Mouse (Mus musculus): ENCODE results near the gene Zeb2. TPM values are rescaled to one million over a fixed set of nuclear protein-coding genes. Genes with fewer than 3 reads are reported as not detected.

Zeb2 gene
- polyA plus RNA-seq, 1 experiment, result 10.8 TPM

DNA sequence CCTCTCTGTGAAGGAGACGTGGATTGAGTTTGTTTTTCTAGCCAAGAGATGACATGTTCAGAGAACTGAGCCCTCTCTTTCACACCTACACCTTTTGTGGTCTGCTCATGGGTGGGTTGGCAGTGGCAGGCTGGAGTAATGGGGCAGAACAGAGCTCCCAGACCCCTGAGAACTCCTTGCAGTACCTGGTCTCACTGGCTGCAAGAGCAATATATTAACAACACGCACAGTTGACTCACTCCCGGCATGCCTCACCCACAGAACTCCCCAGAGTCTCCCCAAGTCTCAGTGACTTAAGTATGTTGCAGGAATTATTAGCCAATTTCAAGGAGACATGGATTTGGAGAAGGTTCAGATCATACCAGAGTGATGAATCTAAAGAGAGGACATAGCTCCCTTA, 140.1 kb downstream of the Zeb2 start:
- H3K27me3 ChIP-seq (ENCODE audit: control insufficient read depth, insufficient read depth, insufficient read length), result no peaks in the 10 kb centered on the region
- H3ac ChIP-seq (ENCODE audit: control insufficient read depth, insufficient read length), result no peak overlapping the region
- TF ChIP-seq CEBPB (IDR thresholded peaks at IDR 0.05; ENCODE audit: insufficient read depth, poor library complexity, severe bottlenecking) (peak; percentile 77), REST (IDR thresholded peaks at IDR 0.05; ENCODE audit: insufficient read depth, insufficient read length) (no peak)
- no peak overlapping the region for H3K4me3 ChIP-seq
- no peaks in the 10 kb centered on the region for H3K36me3 ChIP-seq (ENCODE audit: control insufficient read depth, insufficient read depth)
- peak overlapping the region; percentile 92 for H3K4me2 ChIP-seq (ENCODE audit: low read depth)
- no peaks in the 10 kb centered on the region for H3K79me2 ChIP-seq (ENCODE audit: control insufficient read depth, insufficient read depth)

GRCm38 (mm10) chr2:44976484-44976883, 140.7 kb downstream of the Zeb2 start:
- no peaks in the 10 kb centered on the region for H3K36me3 ChIP-seq (ENCODE audit: control insufficient read depth, insufficient read depth)
- H3K4me2 ChIP-seq (ENCODE audit: low read depth), result peak overlapping the region; percentile 92
- no peaks in the 10 kb centered on the region for H3K27me3 ChIP-seq (ENCODE audit: control insufficient read depth, insufficient read depth, insufficient read length)
- peak; percentile 23 for TF ChIP-seq SRF (IDR thresholded peaks at IDR 0.05; ENCODE audit: control insufficient read depth, insufficient read length, low read depth)
- TF ChIP-seq MAX (IDR thresholded peaks at IDR 0.05; ENCODE audit: low read depth), result no peak
- TF ChIP-seq CEBPB (IDR thresholded peaks at IDR 0.05; ENCODE audit: insufficient read depth, poor library complexity, severe bottlenecking), result peak; percentile 77
- H3K79me2 ChIP-seq (ENCODE audit: control insufficient read depth, insufficient read depth), result no peaks in the 10 kb centered on the region
- no peak overlapping the region for H3ac ChIP-seq (ENCODE audit: control insufficient read depth, insufficient read length)
- no peak overlapping the region for H3K4me3 ChIP-seq

DNA sequence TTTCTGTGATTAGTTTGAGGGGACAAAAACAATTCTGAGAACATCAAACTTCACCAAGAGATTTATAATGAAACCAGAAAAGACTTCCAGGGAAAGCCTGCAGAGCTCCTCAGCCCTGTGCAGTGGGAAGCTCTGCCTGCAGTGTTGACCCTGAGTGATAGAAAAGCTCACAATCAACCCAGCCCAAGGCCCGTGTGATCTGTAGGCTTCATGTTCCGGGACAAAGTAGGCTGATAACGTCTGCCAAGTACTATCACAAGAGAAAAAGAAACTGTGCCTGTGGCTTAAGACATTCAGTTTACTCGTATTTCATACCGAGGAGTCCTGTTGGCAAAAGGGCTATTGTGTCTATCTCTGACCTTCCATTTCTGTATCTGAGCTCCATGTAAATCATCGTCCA, 143.4 kb downstream of the Zeb2 start:
- Histone ChIP-seq H3K79me2 (ENCODE audit: control insufficient read depth, insufficient read depth) (no peaks in the 10 kb centered on the region), H3K4me2 (ENCODE audit: low read depth) (no peak overlapping the region), H3ac (ENCODE audit: control insufficient read depth, insufficient read length) (no peak overlapping the region), H3K36me3 (ENCODE audit: control insufficient read depth, insufficient read depth) (no peaks in the 10 kb centered on the region), H3K27me3 (ENCODE audit: control insufficient read depth, insufficient read depth, insufficient read length) (no peaks in the 10 kb centered on the region), H3K4me3 (no peak overlapping the region)
- TF ChIP-seq E2F4 (IDR thresholded peaks at IDR 0.05; ENCODE audit: insufficient read depth), result no peak
- no peak for TF ChIP-seq SRF (IDR thresholded peaks at IDR 0.05; ENCODE audit: control insufficient read depth, insufficient read length, low read depth)
- no peak for TF ChIP-seq CEBPB (IDR thresholded peaks at IDR 0.05; ENCODE audit: insufficient read depth, poor library complexity, severe bottlenecking)
- TF ChIP-seq USF1 (IDR thresholded peaks at IDR 0.05; ENCODE audit: low read depth), result no peak
- no peak for TF ChIP-seq MYOD1 (IDR thresholded peaks at IDR 0.05; ENCODE audit: control insufficient read depth in 1 of 3, insufficient read length in 2 of 3, low read depth in 2 of 3)
- no peak for TF ChIP-seq POLR2AphosphoS2 (IDR thresholded peaks at IDR 0.05; ENCODE audit: insufficient read length, low read depth)
- TF ChIP-seq TCF3 (IDR thresholded peaks at IDR 0.05; ENCODE audit: insufficient read length, low read depth), result no peak
- TF ChIP-seq MAX (IDR thresholded peaks at IDR 0.05; ENCODE audit: low read depth), result no peak
- TF ChIP-seq REST (IDR thresholded peaks at IDR 0.05; ENCODE audit: insufficient read depth, insufficient read length), result no peak
- TF ChIP-seq POLR2A (IDR thresholded peaks at IDR 0.05; ENCODE audit: insufficient read length, low read depth), result no peak
- no peak for TF ChIP-seq TCF12 (IDR thresholded peaks at IDR 0.05; ENCODE audit: insufficient read depth, poor library complexity, severe bottlenecking)
- no peak for TF ChIP-seq MYOG (IDR thresholded peaks at IDR 0.05; ENCODE audit: control insufficient read depth in 1 of 3, insufficient read depth in 1 of 3, insufficient read length in 2 of 3, low read depth in 2 of 3)

DNA sequence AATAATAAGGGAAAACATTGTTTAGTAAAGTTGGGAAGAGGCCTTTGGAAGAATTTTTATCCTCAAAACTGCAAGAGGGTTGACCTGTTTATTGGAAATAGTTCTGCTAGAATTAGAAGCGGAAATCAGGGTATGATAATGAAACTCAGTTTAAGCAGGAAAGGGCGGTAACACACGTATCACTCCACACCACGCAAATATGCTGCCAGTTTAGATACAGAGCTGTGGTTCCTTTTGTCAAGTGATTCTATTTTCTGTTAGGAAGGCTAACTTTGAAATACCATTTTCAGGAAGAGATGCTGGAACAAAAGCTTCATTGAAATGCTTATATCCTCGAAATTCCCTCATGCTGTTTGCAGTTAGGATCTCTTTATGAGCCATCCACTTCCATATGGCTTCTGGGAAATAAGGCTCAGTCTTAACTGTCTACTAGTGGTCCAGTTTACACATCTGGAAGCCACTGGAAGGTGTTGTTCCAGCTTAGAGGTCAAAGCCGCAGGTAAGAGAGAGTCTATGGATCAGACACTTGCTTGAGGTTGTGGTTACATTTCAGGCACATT, 147.0 kb downstream of the Zeb2 start:
- Histone ChIP-seq H3K27me3 (ENCODE audit: control insufficient read depth, insufficient read depth, insufficient read length) (no peaks in the 10 kb centered on the region), H3K4me3 (no peak overlapping the region), H3ac (ENCODE audit: control insufficient read depth, insufficient read length) (no peak overlapping the region), H3K79me2 (ENCODE audit: control insufficient read depth, insufficient read depth) (no peaks in the 10 kb centered on the region), H3K4me2 (ENCODE audit: low read depth) (no peak overlapping the region), H3K36me3 (ENCODE audit: control insufficient read depth, insufficient read depth) (no peaks in the 10 kb centered on the region)
- no peak for TF ChIP-seq MYOD1 (IDR thresholded peaks at IDR 0.05; ENCODE audit: control insufficient read depth in 1 of 3, insufficient read length in 2 of 3, low read depth in 2 of 3)
- no peak for TF ChIP-seq CEBPB (IDR thresholded peaks at IDR 0.05; ENCODE audit: insufficient read depth, poor library complexity, severe bottlenecking)
- no peak for TF ChIP-seq MAX (IDR thresholded peaks at IDR 0.05; ENCODE audit: low read depth)
- no peak for TF ChIP-seq TCF12 (IDR thresholded peaks at IDR 0.05; ENCODE audit: insufficient read depth, poor library complexity, severe bottlenecking)
- TF ChIP-seq E2F4 (IDR thresholded peaks at IDR 0.05; ENCODE audit: insufficient read depth), result no peak
- TF ChIP-seq POLR2A (IDR thresholded peaks at IDR 0.05; ENCODE audit: insufficient read length, low read depth), result no peak
- no peak for TF ChIP-seq MYOG (IDR thresholded peaks at IDR 0.05; ENCODE audit: control insufficient read depth in 1 of 3, insufficient read depth in 1 of 3, insufficient read length in 2 of 3, low read depth in 2 of 3)
- TF ChIP-seq USF1 (IDR thresholded peaks at IDR 0.05; ENCODE audit: low read depth), result no peak
- TF ChIP-seq TCF3 (IDR thresholded peaks at IDR 0.05; ENCODE audit: insufficient read length, low read depth), result no peak
- no peak for TF ChIP-seq REST (IDR thresholded peaks at IDR 0.05; ENCODE audit: insufficient read depth, insufficient read length)
- no peak for TF ChIP-seq POLR2AphosphoS2 (IDR thresholded peaks at IDR 0.05; ENCODE audit: insufficient read length, low read depth)
- TF ChIP-seq SRF (IDR thresholded peaks at IDR 0.05; ENCODE audit: control insufficient read depth, insufficient read length, low read depth), result no peak

DNA sequence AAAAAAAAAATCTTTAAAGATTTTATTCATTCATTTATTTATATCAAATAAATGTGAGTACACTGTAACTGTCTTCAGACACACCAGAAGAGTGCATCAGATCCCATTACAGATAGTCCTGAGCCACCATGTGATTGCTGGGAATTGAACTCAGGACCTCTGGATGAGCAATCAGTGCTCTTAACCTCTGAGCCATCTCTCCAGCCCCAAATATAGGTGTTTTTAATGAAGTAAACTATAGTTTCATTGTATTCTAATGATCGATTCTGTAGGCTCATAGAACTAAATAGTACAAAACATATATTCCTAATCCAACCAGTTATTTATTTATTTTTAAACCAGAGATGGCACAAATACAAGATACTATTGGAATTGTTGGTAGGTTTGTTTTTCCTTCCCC, 147.6 kb downstream of the Zeb2 start:
- no peak overlapping the region for H3K4me2 ChIP-seq (ENCODE audit: low read depth)
- H3K36me3 ChIP-seq (ENCODE audit: control insufficient read depth, insufficient read depth), result no peaks in the 10 kb centered on the region
- TF ChIP-seq CEBPB (IDR thresholded peaks at IDR 0.05; ENCODE audit: insufficient read depth, poor library complexity, severe bottlenecking) (no peak), TCF3 (IDR thresholded peaks at IDR 0.05; ENCODE audit: insufficient read length, low read depth) (no peak), SRF (IDR thresholded peaks at IDR 0.05; ENCODE audit: control insufficient read depth, insufficient read length, low read depth) (no peak), USF1 (IDR thresholded peaks at IDR 0.05; ENCODE audit: low read depth) (no peak), POLR2A (IDR thresholded peaks at IDR 0.05; ENCODE audit: insufficient read length, low read depth) (no peak), REST (IDR thresholded peaks at IDR 0.05; ENCODE audit: insufficient read depth, insufficient read length) (no peak), MYOG (IDR thresholded peaks at IDR 0.05; ENCODE audit: control insufficient read depth in 1 of 3, insufficient read depth in 1 of 3, insufficient read length in 2 of 3, low read depth in 2 of 3) (no peak), MAX (IDR thresholded peaks at IDR 0.05; ENCODE audit: low read depth) (no peak), E2F4 (IDR thresholded peaks at IDR 0.05; ENCODE audit: insufficient read depth) (no peak), TCF12 (IDR thresholded peaks at IDR 0.05; ENCODE audit: insufficient read depth, poor library complexity, severe bottlenecking) (no peak), MYOD1 (IDR thresholded peaks at IDR 0.05; ENCODE audit: control insufficient read depth in 1 of 3, insufficient read length in 2 of 3, low read depth in 2 of 3) (no peak), POLR2AphosphoS2 (IDR thresholded peaks at IDR 0.05; ENCODE audit: insufficient read length, low read depth) (no peak)
- no peaks in the 10 kb centered on the region for H3K79me2 ChIP-seq (ENCODE audit: control insufficient read depth, insufficient read depth)
- H3K27me3 ChIP-seq (ENCODE audit: control insufficient read depth, insufficient read depth, insufficient read length), result no peaks in the 10 kb centered on the region
- no peak overlapping the region for H3ac ChIP-seq (ENCODE audit: control insufficient read depth, insufficient read length)
- no peak overlapping the region for H3K4me3 ChIP-seq
